ENCODE assay signal across 14 mouse cellular contexts in genomic region chr6:121128736-121129135, GRCm38 (mm10). TPM values are rescaled to one million over a fixed set of nuclear protein-coding genes. Genes with fewer than 3 reads are reported as not detected.
DNase-seq lines count a peak whose midpoint lies in the region; ATAC-seq and TF ChIP-seq lines count a peak whose summit lies in the region.
"Had no signal": no experiment of that assay in that cellular context is flagged by ENCODE, and none has a peak within 500 bp of the region (broad histone marks: within the 10 kb centered on the region; RNA-seq: fewer than 3 reads in every experiment).

No protein-coding gene starts in this region.

- H3K4me1 ChIP-seq in limb, embryonic 14.5 days (ENCODE audit: control insufficient read depth, insufficient read depth, low read length): peaks cover 13% of the 10 kb centered on the region; the same call in 1 of the 2 replicates
- peaks cover 21% of the 10 kb centered on the region for H3K4me1 ChIP-seq in limb, embryonic 10.5 days
- H3K4me1 ChIP-seq in hindbrain, embryonic 14.5 days (replicated peaks; ENCODE audit: control insufficient read depth, insufficient read depth, low read length): peaks cover 22% of the 10 kb centered on the region
- H3K4me1 ChIP-seq in midbrain, postnatal 0 days (ENCODE audit: insufficient read depth, low read length): peaks cover 12% of the 10 kb centered on the region
- H3K4me1 ChIP-seq in cerebellum, adult 2 months (ENCODE audit: control insufficient read depth, insufficient read depth, low read length): 0 out of 2 replicates have a peak, but pooled peaks cover 2% of the 10 kb centered on the region

- H3K27me3 ChIP-seq in limb, embryonic 14.5 days (ENCODE audit: control insufficient read depth, insufficient read depth, low read length): peaks cover 18% of the 10 kb centered on the region; the same call in 1 of the 2 replicates
- H3K27me3 ChIP-seq in limb, embryonic 10.5 days (ENCODE audit: low read depth, poor library complexity, severe bottlenecking): peaks cover 51% of the 10 kb centered on the region
- H3K27me3 ChIP-seq in hindbrain, embryonic 14.5 days (ENCODE audit: control insufficient read depth, insufficient read depth, low read length): no peaks in the 10 kb centered on the region
- H3K27me3 ChIP-seq in midbrain, postnatal 0 days (ENCODE audit: insufficient read depth, low read length): no peaks in the 10 kb centered on the region
- no peaks in the 10 kb centered on the region for H3K27me3 ChIP-seq in cerebellum, adult 2 months (ENCODE audit: control insufficient read depth, insufficient read depth, low read length)
- H3K27me3 ChIP-seq: Patski had no signal

- DNase-seq in frontal cortex, postnatal 10 days (ENCODE audit: low spot score in 2 of 2): no peak
- DNase-seq in limb, embryonic 14.5 days (ENCODE audit: low spot score): no peak
- DNase-seq in limb, embryonic 10.5 days (ENCODE audit: low spot score): no peak
- no peak for DNase-seq in hindbrain, embryonic 14.5 days (ENCODE audit: low spot score)
- DNase-seq in midbrain, postnatal 0 days (ENCODE audit: low spot score): no peak
- no peak for DNase-seq in yolk sac, embryonic 10.5 days (ENCODE audit: low spot score)
- DNase-seq in cerebellum, adult 2 months: no peak
- DNase-seq: gastrocnemius, adult 2 months; heart, adult 18-20 months; layer of hippocampus, adult 9-11 months had no signal

- WGBS in limb, embryonic 14.5 days: 86% methylated on average over 5 of the region's 5 CpGs
- 91% methylated on average over 5 of the region's 5 CpGs for WGBS in limb, embryonic 10.5 days
- 69% methylated on average over 5 of the region's 5 CpGs for WGBS in hindbrain, embryonic 14.5 days
- WGBS in midbrain, postnatal 0 days: 53% methylated on average over 5 of the region's 5 CpGs
- WGBS in cerebellum, adult 2 months: 95% methylated on average over 5 of the region's 5 CpGs

- no peak for TF ChIP-seq CTCF in midbrain, postnatal 0 days (IDR thresholded peaks at IDR 0.05)
- no peak for TF ChIP-seq CTCF in cerebellum, adult 2 months (IDR thresholded peaks at IDR 0.05; ENCODE audit: borderline replicate concordance, insufficient read depth, low read depth, low read length)

- H3K9ac ChIP-seq in limb, embryonic 14.5 days (ENCODE audit: low read depth, low read length, severe bottlenecking): no peak overlapping the region
- peak overlapping the region; percentile 69 for H3K9ac ChIP-seq in hindbrain, embryonic 14.5 days
- peak overlapping the region; percentile 78; the same call in 1 of the 2 replicates for H3K9ac ChIP-seq in midbrain, postnatal 0 days (replicated peaks; ENCODE audit: low read length, poor library complexity, severe bottlenecking)

- H3K9me3 ChIP-seq in limb, embryonic 14.5 days (ENCODE audit: control insufficient read depth, low read length): no peaks in the 10 kb centered on the region
- H3K9me3 ChIP-seq in limb, embryonic 10.5 days (replicated peaks): no peaks in the 10 kb centered on the region
- no peaks in the 10 kb centered on the region for H3K9me3 ChIP-seq in hindbrain, embryonic 14.5 days (ENCODE audit: control insufficient read depth, low read length)
- no peaks in the 10 kb centered on the region for H3K9me3 ChIP-seq in midbrain, postnatal 0 days (ENCODE audit: low read length)
- H3K9me3 ChIP-seq: liver, embryonic 12.5 days had no signal

- no peak for TF ChIP-seq POLR2A in limb, embryonic 14.5 days (IDR thresholded peaks at IDR 0.05; ENCODE audit: borderline replicate concordance, extremely low read depth, insufficient read depth, insufficient read length)
- TF ChIP-seq POLR2A in cerebellum, adult 2 months (IDR thresholded peaks at IDR 0.05; ENCODE audit: borderline replicate concordance, insufficient read depth, low read length): no peak

- no peak overlapping the region for H3K4me3 ChIP-seq in limb, embryonic 14.5 days (replicated peaks; ENCODE audit: low read length)
- no peak overlapping the region for H3K4me3 ChIP-seq in limb, embryonic 10.5 days
- peak overlapping the region; percentile 48 for H3K4me3 ChIP-seq in hindbrain, embryonic 14.5 days (replicated peaks; ENCODE audit: low read length)
- H3K4me3 ChIP-seq in midbrain, postnatal 0 days (ENCODE audit: low read depth, low read length): peak overlapping the region; percentile 57
- H3K4me3 ChIP-seq in cerebellum, adult 2 months (replicated peaks; ENCODE audit: insufficient read depth, low read depth, low read length): no peak overlapping the region

- peak; percentile 36 for ATAC-seq in frontal cortex, adult (ENCODE audit: low TSS enrichment)
- ATAC-seq in limb, embryonic 14.5 days (ENCODE audit: low FRiP score, low read depth): no peak
- ATAC-seq in hindbrain, embryonic 14.5 days (ENCODE audit: low FRiP score): no peak
- ATAC-seq in midbrain, postnatal 0 days (ENCODE audit: low FRiP score): no peak
- ATAC-seq: Patski had no signal

- H3K4me2 ChIP-seq in limb, embryonic 14.5 days (replicated peaks; ENCODE audit: low read depth, low read length, severe bottlenecking): peak overlapping the region; percentile 71; the same call in 1 of the 2 replicates
- peak overlapping the region; percentile 60 for H3K4me2 ChIP-seq in hindbrain, embryonic 14.5 days (replicated peaks)
- peak overlapping the region; percentile 63 for H3K4me2 ChIP-seq in midbrain, postnatal 0 days (ENCODE audit: low read depth, low read length, poor library complexity, severe bottlenecking)

- H3K36me3 ChIP-seq in limb, embryonic 14.5 days (ENCODE audit: control insufficient read depth, insufficient read depth, low read length): no peaks in the 10 kb centered on the region
- no peaks in the 10 kb centered on the region for H3K36me3 ChIP-seq in limb, embryonic 10.5 days
- no peaks in the 10 kb centered on the region for H3K36me3 ChIP-seq in hindbrain, embryonic 14.5 days (replicated peaks; ENCODE audit: control insufficient read depth, insufficient read depth)
- no peaks in the 10 kb centered on the region for H3K36me3 ChIP-seq in midbrain, postnatal 0 days (ENCODE audit: insufficient read depth, low read length)
- H3K36me3 ChIP-seq: liver, embryonic 12.5 days had no signal

- H3K27ac ChIP-seq in limb, embryonic 14.5 days (replicated peaks; ENCODE audit: low read depth, low read length): no peak overlapping the region
- H3K27ac ChIP-seq in limb, embryonic 10.5 days: no peak overlapping the region
- H3K27ac ChIP-seq in hindbrain, embryonic 14.5 days: peak overlapping the region; percentile 90
- peak overlapping the region; percentile 97 for H3K27ac ChIP-seq in midbrain, postnatal 0 days (ENCODE audit: low read depth, low read length)
- H3K27ac ChIP-seq in cerebellum, adult 2 months (ENCODE audit: insufficient read depth, low read length): no peak overlapping the region
- H3K27ac ChIP-seq: gastrocnemius, adult 2 months; kidney, postnatal 0 days; liver, embryonic 12.5 days had no signal

RNA-seq across cellular contexts. Expression of gene Mical3, which starts 2.1 kb away (rescaled TPM):
- polyA plus RNA-seq in limb, embryonic 14.5 days (2012; rRNA removed): 17.3 and 17.7 TPM in 2 replicates
- polyA plus RNA-seq in limb, embryonic 14.5 days (2014; fragmentation: Nextera tagmentation; extraction: Ambion mirVana): 13.3 and 16.3 TPM in 2 replicates
- 8.2 and 9.8 TPM in 2 replicates for polyA plus RNA-seq in limb, embryonic 10.5 days (2016; fragmentation: Nextera tagmentation; extraction: Ambion mirVana)
- polyA plus RNA-seq in hindbrain, embryonic 14.5 days (2014; fragmentation: Nextera tagmentation; extraction: Ambion mirVana): 44.6 and 49.4 TPM in 2 replicates
- total RNA-seq in midbrain, postnatal 0 days (2014; rRNA removed): 76.4 and 83.4 TPM in 2 replicates
- 19.0 and 25.0 TPM in 2 replicates for polyA plus RNA-seq in midbrain, postnatal 0 days (2015; fragmentation: Nextera tagmentation; extraction: Ambion mirVana)
- polyA plus RNA-seq in cerebellum, adult 2 months (2012; rRNA removed): 75.7 and 82.7 TPM in 2 replicates

RNA-seq across cellular contexts. Expression of gene Pex26, which starts 54.7 kb away (rescaled TPM):
- polyA plus RNA-seq in limb, embryonic 14.5 days (2012; rRNA removed): 15.2 and 18.7 TPM in 2 replicates
- 10.0 and 10.3 TPM in 2 replicates for polyA plus RNA-seq in limb, embryonic 14.5 days (2014; fragmentation: Nextera tagmentation; extraction: Ambion mirVana)
- polyA plus RNA-seq in limb, embryonic 10.5 days (2016; fragmentation: Nextera tagmentation; extraction: Ambion mirVana): 8.9 and 10.3 TPM in 2 replicates
- polyA plus RNA-seq in hindbrain, embryonic 14.5 days (2014; fragmentation: Nextera tagmentation; extraction: Ambion mirVana): 13.9 and 15.2 TPM in 2 replicates
- 31.2 and 32.6 TPM in 2 replicates for total RNA-seq in midbrain, postnatal 0 days (2014; rRNA removed)
- polyA plus RNA-seq in midbrain, postnatal 0 days (2015; fragmentation: Nextera tagmentation; extraction: Ambion mirVana): 12.7 and 13.6 TPM in 2 replicates
- polyA plus RNA-seq in cerebellum, adult 2 months (2012; rRNA removed): 19.1 and 21.0 TPM in 2 replicates

Comparison
In these comparisons a context has a peak if more than half of its experiments do, and no peak if none do; other contexts are left out.
1. H3K27ac ChIP-seq: peak in hindbrain, embryonic 14.5 days (single experiment) and midbrain, postnatal 0 days (single experiment); none in limb, embryonic 14.5 days (single experiment), limb, embryonic 10.5 days (single experiment) and cerebellum, adult 2 months (single experiment).
2. H3K4me3 ChIP-seq: peak in hindbrain, embryonic 14.5 days (single experiment) and midbrain, postnatal 0 days (single experiment); none in limb, embryonic 14.5 days (single experiment), limb, embryonic 10.5 days (single experiment) and cerebellum, adult 2 months (single experiment).
3. Peak in every context shown above with its lines, with median percentiles within 50 percentile points of each other: H3K4me2 ChIP-seq.